Mouse (Mus musculus) WW6 (cell line): ENCODE results near the gene Prom2.

Experiments used
- DNase-seq: peaks from one replicate; pipeline ENCODE4 v3.0.0-alpha.2; 2013; ENCODE audit warnings: low read depth, low spot score

Prom2 gene

GRCm38 (mm10) chr2:127484476-127485170 is 56.6 kb downstream of the Prom2 start:
- peak; percentile 46 for DNase-seq

- no peak for DNase-seq
These were observed 58.3 kb downstream of the Prom2 start for GRCm38 (mm10) chr2:127483001-127483400.

GRCm38 (mm10) chr2:127482533-127482911 is 58.7 kb downstream of the Prom2 start:
- DNase-seq: peak; percentile 29

DNA sequence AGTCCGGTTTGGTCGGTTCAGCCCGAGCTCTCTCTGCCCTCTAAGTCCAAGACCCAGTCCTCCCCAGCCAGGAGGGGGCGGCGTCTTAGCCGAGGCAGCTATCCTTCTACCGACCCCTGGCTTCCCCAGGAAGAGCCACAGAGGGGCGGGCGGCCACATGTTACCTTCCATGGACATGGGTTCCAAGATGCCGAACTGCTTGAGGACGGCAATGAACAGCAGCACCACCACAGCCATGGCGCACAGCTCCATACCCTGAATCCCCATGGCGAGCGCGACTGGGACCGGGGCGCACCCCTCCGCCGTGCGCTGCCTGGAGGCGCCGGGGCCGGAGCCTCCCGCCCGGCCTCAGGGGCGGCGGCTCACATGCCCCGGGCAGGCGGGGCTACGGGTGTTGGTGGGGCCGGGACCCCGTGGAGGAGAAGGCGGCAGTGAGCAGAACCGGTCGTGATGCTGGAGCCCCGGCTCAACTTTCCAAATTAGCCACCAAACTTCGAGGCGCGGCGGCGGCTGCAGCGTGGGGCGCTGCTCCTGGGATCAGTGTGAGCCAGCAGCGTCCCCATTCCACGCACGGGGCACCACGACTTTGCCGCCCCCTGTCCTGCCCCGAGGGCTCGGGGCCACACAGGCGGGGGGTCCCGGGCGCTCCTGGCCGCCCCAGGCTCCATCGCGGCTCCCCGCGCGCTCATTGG is 59.3 kb downstream of the Prom2 start:
- DNase-seq: peak; percentile 7

- DNase-seq: no peak
These were observed 61.5 kb downstream of the Prom2 start for GRCm38 (mm10) chr2:127479763-127480162.

GRCm38 (mm10) chr2:127479210-127479609 is 62.1 kb downstream of the Prom2 start:
- no peak for DNase-seq
